In genomic region chr1:88577498-88578230, GRCm38 (mm10) we compare ENCODE assay signal across 19 mouse cellular contexts.
DNase-seq lines count a peak whose midpoint lies in the region; ATAC-seq and TF ChIP-seq lines count a peak whose summit lies in the region.
"Had no signal": no experiment of that assay in that cellular context is flagged by ENCODE, and none has a peak within 500 bp of the region (broad histone marks: within the 10 kb centered on the region; RNA-seq: fewer than 3 reads in every experiment).

No protein-coding gene starts in this region.

- peak overlapping the region; percentile 51 for H3K27ac ChIP-seq in lung, embryonic 14.5 days (ENCODE audit: low read depth)
- no peak overlapping the region for H3K27ac ChIP-seq in embryonic facial prominence, embryonic 10.5 days (replicated peaks)
- H3K27ac ChIP-seq in stomach, embryonic 14.5 days (ENCODE audit: low read length), result peak overlapping the region; percentile 21; the same call in 1 of the 2 replicates
- H3K27ac ChIP-seq: forebrain, embryonic 15.5 days; heart, adult 2 months; hindbrain, embryonic 14.5 days; midbrain, embryonic 12.5 days had no signal

- no peak overlapping the region for H3K9ac ChIP-seq in lung, embryonic 14.5 days
- H3K9ac ChIP-seq in stomach, embryonic 14.5 days (replicated peaks; ENCODE audit: low read depth, low read length), result no peak overlapping the region
- H3K9ac ChIP-seq: forebrain, embryonic 15.5 days; hindbrain, embryonic 14.5 days; midbrain, embryonic 12.5 days had no signal

- ATAC-seq in lung, embryonic 14.5 days (ENCODE audit: insufficient read depth), result no peak
- ATAC-seq in CD4-positive, CD25-positive, alpha-beta regulatory T cell, adult 4 months, result peak; percentile 24
- ATAC-seq in stomach, embryonic 14.5 days (ENCODE audit: insufficient number of reproducible peaks, insufficient read depth, low FRiP score, low read depth), result peak; percentile 67; the same call in 1 of the 2 replicates
- ATAC-seq in cerebellum, adult (ENCODE audit: insufficient number of reproducible peaks, low FRiP score, low TSS enrichment), result no peak
- ATAC-seq: forebrain, embryonic 15.5 days had no signal

- no peaks in the 10 kb centered on the region for H3K27me3 ChIP-seq in lung, embryonic 14.5 days (ENCODE audit: insufficient read depth, low read length)
- H3K27me3 ChIP-seq in embryonic facial prominence, embryonic 10.5 days (replicated peaks; ENCODE audit: low read depth, poor library complexity, severe bottlenecking), result peaks cover 19% of the 10 kb centered on the region
- H3K27me3 ChIP-seq in stomach, embryonic 14.5 days (ENCODE audit: control insufficient read depth, insufficient read depth, low read length), result no peaks in the 10 kb centered on the region
- H3K27me3 ChIP-seq: forebrain, embryonic 15.5 days had no signal

- H3K36me3 ChIP-seq in lung, embryonic 14.5 days (ENCODE audit: insufficient read depth), result no peaks in the 10 kb centered on the region
- H3K36me3 ChIP-seq in embryonic facial prominence, embryonic 10.5 days (replicated peaks), result no peaks in the 10 kb centered on the region
- H3K36me3 ChIP-seq in stomach, embryonic 14.5 days (ENCODE audit: control insufficient read depth, insufficient read depth, low read length), result no peaks in the 10 kb centered on the region
- H3K36me3 ChIP-seq: forebrain, embryonic 15.5 days; midbrain, embryonic 12.5 days had no signal

- H3K4me2 ChIP-seq in lung, embryonic 14.5 days, result no peak overlapping the region
- no peak overlapping the region for H3K4me2 ChIP-seq in stomach, embryonic 14.5 days (replicated peaks; ENCODE audit: low read depth, low read length)
- H3K4me2 ChIP-seq: forebrain, embryonic 15.5 days; hindbrain, embryonic 14.5 days; liver, embryonic 11.5 days; midbrain, embryonic 12.5 days had no signal

- H3K4me3 ChIP-seq in lung, embryonic 14.5 days (ENCODE audit: low read depth, low read length), result no peak overlapping the region
- no peak overlapping the region for H3K4me3 ChIP-seq in embryonic facial prominence, embryonic 10.5 days
- H3K4me3 ChIP-seq in stomach, embryonic 14.5 days (ENCODE audit: low read depth, low read length), result no peak overlapping the region
- H3K4me3 ChIP-seq: forebrain, embryonic 15.5 days; heart, adult 2 months; midbrain, embryonic 12.5 days had no signal

- no peaks in the 10 kb centered on the region for H3K4me1 ChIP-seq in lung, embryonic 14.5 days (ENCODE audit: insufficient read depth)
- peaks cover 10% of the 10 kb centered on the region for H3K4me1 ChIP-seq in embryonic facial prominence, embryonic 10.5 days
- H3K4me1 ChIP-seq in stomach, embryonic 14.5 days (ENCODE audit: control insufficient read depth, insufficient read depth, low read length), result 0 out of 2 replicates have a peak, but pooled peaks cover 2% of the 10 kb centered on the region
- H3K4me1 ChIP-seq: forebrain, embryonic 15.5 days had no signal

- 24% methylated on average over 12 of the region's 12 CpGs for WGBS in lung, embryonic 14.5 days
- 16% methylated on average over 12 of the region's 12 CpGs for WGBS in embryonic facial prominence, embryonic 10.5 days
- WGBS in stomach, embryonic 14.5 days, result 32% methylated on average over 12 of the region's 12 CpGs

- TF ChIP-seq CTCF in lung, embryonic 14.5 days (IDR thresholded peaks at IDR 0.05; ENCODE audit: low read depth), result no peak

- DNase-seq in lung, embryonic 14.5 days, result peak; percentile 16
- no peak for DNase-seq in lung, postnatal 10 days
- peak; percentile 26 for DNase-seq in embryonic facial prominence, embryonic 10.5 days (ENCODE audit: low spot score)
- DNase-seq in kidney, postnatal 25 days, result no peak
- DNase-seq: adrenal gland, postnatal 36 days; gastrocnemius, postnatal 10 days; heart, adult 2 months; kidney, adult 11 months; kidney, postnatal 36 days; layer of hippocampus, postnatal 36 days; lung, postnatal 4 days; right cerebral cortex, postnatal 4 days had no signal

- H3K9me3 ChIP-seq in lung, embryonic 14.5 days (ENCODE audit: low read depth, low read length), result no peaks in the 10 kb centered on the region
- H3K9me3 ChIP-seq in embryonic facial prominence, embryonic 10.5 days, result no peaks in the 10 kb centered on the region
- no peaks in the 10 kb centered on the region for H3K9me3 ChIP-seq in stomach, embryonic 14.5 days (ENCODE audit: control insufficient read depth, low read depth, low read length)
- H3K9me3 ChIP-seq: forebrain, embryonic 15.5 days; midbrain, embryonic 12.5 days had no signal

Comparison
In these comparisons a context has a peak if more than half of its experiments do, and no peak if none do; other contexts are left out.
1. DNase-seq: peak in lung, embryonic 14.5 days (single experiment) and embryonic facial prominence, embryonic 10.5 days (single experiment); none in lung, postnatal 10 days (single experiment) and kidney, postnatal 25 days (0 of 2).
2. ATAC-seq: peak in CD4-positive, CD25-positive, alpha-beta regulatory T cell, adult 4 months (single experiment) and stomach, embryonic 14.5 days (single experiment); none in lung, embryonic 14.5 days (single experiment) and cerebellum, adult (single experiment).